Mouse (Mus musculus): ENCODE data around the gene Crybg1. TPM values are rescaled to one million over a fixed set of nuclear protein-coding genes. Genes with fewer than 3 reads are reported as not detected.
"Not testable (repeated sequence)": the region's sequence is repeated elsewhere in the genome, so short reads cannot be mapped to it uniquely, and the experiment has no call there.

The Crybg1 gene
- polyA plus RNA-seq, 1 experiment from 2014 or later: 1.0 TPM

GRCm38 (mm10) chr10:43980742-43981141 lies 167.9 kb downstream of the Crybg1 start:
- WGBS (ENCODE audit: insufficient replicate concordance): 74% methylated on average over 3 of the region's 3 CpGs
- not testable (repeated sequence) for H3K4me1 ChIP-seq (ENCODE audit: control insufficient read depth, low read depth, low read length); H3K9me3 ChIP-seq (replicated peaks; ENCODE audit: control insufficient read depth, low read length); H3K4me2 ChIP-seq (ENCODE audit: low read depth, low read length); H3K36me3 ChIP-seq (ENCODE audit: control insufficient read depth, insufficient read depth); ATAC-seq (ENCODE audit: low read depth); H3K9ac ChIP-seq (ENCODE audit: low read depth, low read length); H3K27ac ChIP-seq (ENCODE audit: low read length); H3K27me3 ChIP-seq (ENCODE audit: control insufficient read depth, insufficient read depth, low read depth, low read length); H3K4me3 ChIP-seq (ENCODE audit: low read depth, low read length)

- Histone ChIP-seq H3K9ac (ENCODE audit: low read depth, low read length) (no peak overlapping the region), H3K4me3 (ENCODE audit: low read depth, low read length) (no peak overlapping the region), H3K9me3 (replicated peaks; ENCODE audit: control insufficient read depth, low read length) (no peaks in the 10 kb centered on the region), H3K27me3 (ENCODE audit: control insufficient read depth, insufficient read depth, low read depth, low read length) (no peaks in the 10 kb centered on the region), H3K4me2 (ENCODE audit: low read depth, low read length) (no peak overlapping the region), H3K27ac (ENCODE audit: low read length) (no peak overlapping the region), H3K36me3 (ENCODE audit: control insufficient read depth, insufficient read depth) (no peaks in the 10 kb centered on the region), H3K4me1 (ENCODE audit: control insufficient read depth, low read depth, low read length) (no peaks in the 10 kb centered on the region)
- no peak for ATAC-seq (ENCODE audit: low read depth)
- 8% methylated on average over 1 of the region's 1 CpGs for WGBS (ENCODE audit: insufficient replicate concordance)
Measured at GRCm38 (mm10) chr10:43980080-43980479, 168.6 kb downstream of the Crybg1 start.

- 27% methylated on average over 3 of the region's 3 CpGs for WGBS (ENCODE audit: insufficient replicate concordance)
Measured at GRCm38 (mm10) chr10:43977353-43977752, 171.3 kb downstream of the Crybg1 start.

GRCm38 (mm10) chr10:43973244-43973643 lies 175.4 kb downstream of the Crybg1 start:
- WGBS (ENCODE audit: insufficient replicate concordance): 45% methylated on average over 2 of the region's 2 CpGs
- H3K4me1 ChIP-seq (ENCODE audit: control insufficient read depth, low read depth, low read length): no peaks in the 10 kb centered on the region
- H3K9me3 ChIP-seq (replicated peaks; ENCODE audit: control insufficient read depth, low read length): no peaks in the 10 kb centered on the region
- no peak overlapping the region for H3K27ac ChIP-seq (ENCODE audit: low read length)
- H3K4me3 ChIP-seq (ENCODE audit: low read depth, low read length): no peak overlapping the region
- no peak for ATAC-seq (ENCODE audit: low read depth)
- H3K36me3 ChIP-seq (ENCODE audit: control insufficient read depth, insufficient read depth): no peaks in the 10 kb centered on the region
- H3K4me2 ChIP-seq (ENCODE audit: low read depth, low read length): no peak overlapping the region
- no peak overlapping the region for H3K9ac ChIP-seq (ENCODE audit: low read depth, low read length)
- no peaks in the 10 kb centered on the region for H3K27me3 ChIP-seq (ENCODE audit: control insufficient read depth, insufficient read depth, low read depth, low read length)

More at GRCm38 (mm10) chr10:43977353-43977752, 171.3 kb downstream of the Crybg1 start:
- H3K4me2 ChIP-seq (ENCODE audit: low read depth, low read length): no peak overlapping the region
- H3K27me3 ChIP-seq (ENCODE audit: control insufficient read depth, insufficient read depth, low read depth, low read length): no peaks in the 10 kb centered on the region
- no peaks in the 10 kb centered on the region for H3K36me3 ChIP-seq (ENCODE audit: control insufficient read depth, insufficient read depth)
- H3K4me1 ChIP-seq (ENCODE audit: control insufficient read depth, low read depth, low read length): no peaks in the 10 kb centered on the region
- ATAC-seq (ENCODE audit: low read depth): no peak
- no peaks in the 10 kb centered on the region for H3K9me3 ChIP-seq (replicated peaks; ENCODE audit: control insufficient read depth, low read length)
- no peak overlapping the region for H3K9ac ChIP-seq (ENCODE audit: low read depth, low read length)
- H3K27ac ChIP-seq (ENCODE audit: low read length): no peak overlapping the region
- no peak overlapping the region for H3K4me3 ChIP-seq (ENCODE audit: low read depth, low read length)

GRCm38 (mm10) chr10:43964943-43965342 lies 183.7 kb downstream of the Crybg1 start:
- no peak overlapping the region for H3K9ac ChIP-seq (ENCODE audit: low read depth, low read length)
- no peak overlapping the region for H3K27ac ChIP-seq (ENCODE audit: low read length)
- H3K4me3 ChIP-seq (ENCODE audit: low read depth, low read length): no peak overlapping the region
- H3K9me3 ChIP-seq (replicated peaks; ENCODE audit: control insufficient read depth, low read length): no peaks in the 10 kb centered on the region
- H3K4me1 ChIP-seq (ENCODE audit: control insufficient read depth, low read depth, low read length): no peaks in the 10 kb centered on the region
- no peaks in the 10 kb centered on the region for H3K36me3 ChIP-seq (ENCODE audit: control insufficient read depth, insufficient read depth)
- 41% methylated on average over 2 of the region's 2 CpGs for WGBS (ENCODE audit: insufficient replicate concordance)
- H3K4me2 ChIP-seq (ENCODE audit: low read depth, low read length): no peak overlapping the region
- ATAC-seq (ENCODE audit: low read depth): no peak
- H3K27me3 ChIP-seq (ENCODE audit: control insufficient read depth, insufficient read depth, low read depth, low read length): no peaks in the 10 kb centered on the region

- H3K27me3 ChIP-seq (ENCODE audit: control insufficient read depth, insufficient read depth, low read depth, low read length): no peaks in the 10 kb centered on the region
- no peaks in the 10 kb centered on the region; the same call in 1 of the 2 replicates for H3K36me3 ChIP-seq (ENCODE audit: control insufficient read depth, insufficient read depth)
- H3K27ac ChIP-seq (ENCODE audit: low read length): no peak overlapping the region
- no peaks in the 10 kb centered on the region for H3K9me3 ChIP-seq (replicated peaks; ENCODE audit: control insufficient read depth, low read length)
- no peaks in the 10 kb centered on the region for H3K4me1 ChIP-seq (ENCODE audit: control insufficient read depth, low read depth, low read length)
- H3K9ac ChIP-seq (ENCODE audit: low read depth, low read length): no peak overlapping the region
- no peak overlapping the region for H3K4me2 ChIP-seq (ENCODE audit: low read depth, low read length)
- no peak for ATAC-seq (ENCODE audit: low read depth)
- H3K4me3 ChIP-seq (ENCODE audit: low read depth, low read length): no peak overlapping the region
Measured at GRCm38 (mm10) chr10:43953942-43954341, 194.7 kb downstream of the Crybg1 start.

GRCm38 (mm10) chr10:43945435-43945834 lies 203.2 kb downstream of the Crybg1 start:
- H3K4me2 ChIP-seq (ENCODE audit: low read depth, low read length): no peak overlapping the region
- no peak overlapping the region for H3K9ac ChIP-seq (ENCODE audit: low read depth, low read length)
- H3K27ac ChIP-seq (ENCODE audit: low read length): no peak overlapping the region
- no peak for ATAC-seq (ENCODE audit: low read depth)
- no peaks in the 10 kb centered on the region for H3K9me3 ChIP-seq (replicated peaks; ENCODE audit: control insufficient read depth, low read length)
- 72% methylated on average over 4 of the region's 4 CpGs for WGBS (ENCODE audit: insufficient replicate concordance)
- peaks cover 3% of the 10 kb centered on the region for H3K36me3 ChIP-seq (ENCODE audit: control insufficient read depth, insufficient read depth)
- H3K4me1 ChIP-seq (ENCODE audit: control insufficient read depth, low read depth, low read length): no peaks in the 10 kb centered on the region
- H3K4me3 ChIP-seq (ENCODE audit: low read depth, low read length): no peak overlapping the region
- no peaks in the 10 kb centered on the region for H3K27me3 ChIP-seq (ENCODE audit: control insufficient read depth, insufficient read depth, low read depth, low read length)

- 49% methylated on average over 4 of the region's 4 CpGs for WGBS (ENCODE audit: insufficient replicate concordance)
- no peak for ATAC-seq (ENCODE audit: low read depth)
- no peaks in the 10 kb centered on the region for H3K27me3 ChIP-seq (ENCODE audit: control insufficient read depth, insufficient read depth, low read depth, low read length)
- no peak overlapping the region for H3K4me2 ChIP-seq (ENCODE audit: low read depth, low read length)
- no peak overlapping the region for H3K9ac ChIP-seq (ENCODE audit: low read depth, low read length)
- H3K4me1 ChIP-seq (ENCODE audit: control insufficient read depth, low read depth, low read length): no peaks in the 10 kb centered on the region
- H3K36me3 ChIP-seq (ENCODE audit: control insufficient read depth, insufficient read depth): peaks cover 3% of the 10 kb centered on the region
- H3K9me3 ChIP-seq (replicated peaks; ENCODE audit: control insufficient read depth, low read length): no peaks in the 10 kb centered on the region
- H3K4me3 ChIP-seq (ENCODE audit: low read depth, low read length): no peak overlapping the region
- no peak overlapping the region for H3K27ac ChIP-seq (ENCODE audit: low read length)
Measured at GRCm38 (mm10) chr10:43943736-43944135, 204.9 kb downstream of the Crybg1 start.

- Histone ChIP-seq H3K4me1 (ENCODE audit: control insufficient read depth, low read depth, low read length) (no peaks in the 10 kb centered on the region), H3K9ac (ENCODE audit: low read depth, low read length) (no peak overlapping the region), H3K9me3 (replicated peaks; ENCODE audit: control insufficient read depth, low read length) (no peaks in the 10 kb centered on the region), H3K27me3 (ENCODE audit: control insufficient read depth, insufficient read depth, low read depth, low read length) (no peaks in the 10 kb centered on the region), H3K4me2 (ENCODE audit: low read depth, low read length) (no peak overlapping the region), H3K36me3 (ENCODE audit: control insufficient read depth, insufficient read depth) (no peaks in the 10 kb centered on the region), H3K27ac (ENCODE audit: low read length) (no peak overlapping the region), H3K4me3 (ENCODE audit: low read depth, low read length) (no peak overlapping the region)
- 71% methylated on average over 6 of the region's 6 CpGs for WGBS (ENCODE audit: insufficient replicate concordance)
- ATAC-seq (ENCODE audit: low read depth): no peak
Measured at GRCm38 (mm10) chr10:43939136-43939662, 209.5 kb downstream of the Crybg1 start.
